9 mouse cellular contexts compared by ENCODE assay signal in genomic region chr1:78311482-78311881, GRCm38 (mm10). TPM values are rescaled to one million over a fixed set of nuclear protein-coding genes. Genes with fewer than 3 reads are reported as not detected.
A peak's percentile ranks its signal among the peaks of the same experiment; 100 is the strongest.
DNase-seq lines count a peak whose midpoint lies in the region; ATAC-seq lines count a peak whose summit lies in the region.
"Had no signal": no experiment of that assay in that cellular context is flagged by ENCODE, and none has a peak within 500 bp of the region (broad histone marks: within the 10 kb centered on the region; RNA-seq: fewer than 3 reads in every experiment).

No protein-coding gene starts in this region.

- H3K36me3 ChIP-seq in forebrain, embryonic 12.5 days (replicated peaks), result no peaks in the 10 kb centered on the region
- no peaks in the 10 kb centered on the region for H3K36me3 ChIP-seq in midbrain, embryonic 11.5 days (ENCODE audit: control insufficient read depth, insufficient read depth, low read length)
- H3K36me3 ChIP-seq in liver, embryonic 11.5 days (ENCODE audit: control insufficient read depth, insufficient read depth, low read length), result no peaks in the 10 kb centered on the region

- peak overlapping the region; percentile 92 for H3K4me2 ChIP-seq in forebrain, embryonic 12.5 days
- H3K4me2 ChIP-seq in midbrain, embryonic 11.5 days, result peak overlapping the region; percentile 100
- no peak overlapping the region for H3K4me2 ChIP-seq in liver, embryonic 11.5 days

- H3K9ac ChIP-seq in forebrain, embryonic 12.5 days, result no peak overlapping the region
- no peak overlapping the region for H3K9ac ChIP-seq in midbrain, embryonic 11.5 days (ENCODE audit: low read length)
- no peak overlapping the region for H3K9ac ChIP-seq in liver, embryonic 11.5 days (ENCODE audit: low read depth, low read length)

- H3K4me1 ChIP-seq in forebrain, embryonic 12.5 days, result peaks cover 21% of the 10 kb centered on the region
- H3K4me1 ChIP-seq in midbrain, embryonic 11.5 days (ENCODE audit: control insufficient read depth, insufficient read depth, low read length), result peaks cover 10% of the 10 kb centered on the region
- no peaks in the 10 kb centered on the region for H3K4me1 ChIP-seq in liver, embryonic 11.5 days (replicated peaks; ENCODE audit: control insufficient read depth, insufficient read depth, low read length)

- under 1% methylated on average over 7 of the region's 7 CpGs for WGBS in forebrain, embryonic 12.5 days
- WGBS in midbrain, embryonic 11.5 days, result under 1% methylated on average over 7 of the region's 7 CpGs
- 2% methylated on average over 7 of the region's 7 CpGs for WGBS in liver, embryonic 11.5 days

- no peaks in the 10 kb centered on the region for H3K9me3 ChIP-seq in forebrain, embryonic 12.5 days
- no peaks in the 10 kb centered on the region for H3K9me3 ChIP-seq in midbrain, embryonic 11.5 days (ENCODE audit: control insufficient read depth, low read length)
- H3K9me3 ChIP-seq in liver, embryonic 11.5 days (ENCODE audit: control insufficient read depth, low read length), result no peaks in the 10 kb centered on the region

- H3K27me3 ChIP-seq in forebrain, embryonic 12.5 days, result peaks cover 59% of the 10 kb centered on the region
- peaks cover 21% of the 10 kb centered on the region for H3K27me3 ChIP-seq in midbrain, embryonic 11.5 days (ENCODE audit: control insufficient read depth, insufficient read depth, low read length)
- H3K27me3 ChIP-seq in liver, embryonic 11.5 days (replicated peaks; ENCODE audit: control insufficient read depth, insufficient read depth, low read length), result peaks cover 51% of the 10 kb centered on the region

- no peak overlapping the region for H3K27ac ChIP-seq in forebrain, embryonic 12.5 days
- H3K27ac ChIP-seq in midbrain, embryonic 11.5 days (ENCODE audit: low read depth, low read length), result no peak overlapping the region
- no peak overlapping the region for H3K27ac ChIP-seq in liver, embryonic 11.5 days (ENCODE audit: low read depth, low read length)

- peak overlapping the region; percentile 52 for H3K4me3 ChIP-seq in forebrain, embryonic 12.5 days (replicated peaks)
- no peak overlapping the region for H3K4me3 ChIP-seq in midbrain, embryonic 11.5 days (ENCODE audit: low read depth, low read length)
- H3K4me3 ChIP-seq in liver, embryonic 11.5 days (ENCODE audit: low read depth, low read length), result no peak overlapping the region

- peak; percentile 30 for DNase-seq in embryo, embryonic 10.5 days (ENCODE audit: low spot score)
- no peak for DNase-seq in embryo, embryonic 10 days (ENCODE audit: low spot score)
- DNase-seq in ES-CJ7 (ENCODE audit: low read depth, low spot score), result peak; percentile 32
- DNase-seq in midbrain, embryonic 11.5 days (ENCODE audit: low spot score, missing footprints), result no peak
- no peak for DNase-seq in liver, embryonic 11.5 days (ENCODE audit: low spot score)
- DNase-seq in thymus, postnatal 0 days (ENCODE audit: low spot score), result no peak
- DNase-seq in adrenal gland, postnatal 36 days, result no peak
- DNase-seq: adrenal gland, adult 8-10 months had no signal

- no peak for ATAC-seq in forebrain, embryonic 12.5 days (ENCODE audit: low FRiP score)
- ATAC-seq in midbrain, embryonic 11.5 days (ENCODE audit: low FRiP score), result peak; percentile 38; the same call in 1 of the 2 replicates
- ATAC-seq in liver, embryonic 11.5 days (replicated peaks; ENCODE audit: low FRiP score), result no peak

RNA-seq across cellular contexts. Expression of gene Sgpp2, which starts 1.3 kb away (rescaled TPM):
- polyA plus RNA-seq in forebrain, embryonic 12.5 days (2016; fragmentation: Nextera tagmentation; extraction: Ambion mirVana), result 1.5 and 1.7 TPM in 2 replicates
- polyA plus RNA-seq in midbrain, embryonic 11.5 days (2014; fragmentation: Nextera tagmentation; extraction: Ambion mirVana), result 1.1 and 2.1 TPM in 2 replicates
- polyA plus RNA-seq in liver, embryonic 11.5 days (2014; fragmentation: Nextera tagmentation; extraction: Ambion mirVana), result 0.56 and 0.68 TPM in 2 replicates
- 0.12 and 0.29 TPM in 2 replicates for polyA plus RNA-seq in thymus, postnatal 0 days (2015; fragmentation: Nextera tagmentation; extraction: Ambion mirVana)
- 1 to 10 TPM in 1 of 2 experiments, under 1 TPM in 1; 0.82 to 1.1 TPM for total RNA-seq in adrenal gland, postnatal 36 days (2021)

Comparison
In these comparisons a context has a peak if more than half of its experiments do, and no peak if none do; other contexts are left out.
1. DNase-seq: peak in embryo, embryonic 10.5 days (single experiment) and ES-CJ7 (single experiment); none in embryo, embryonic 10 days (single experiment), midbrain, embryonic 11.5 days (single experiment), liver, embryonic 11.5 days (single experiment), thymus, postnatal 0 days (single experiment) and adrenal gland, postnatal 36 days (0 of 2).